Mouse (Mus musculus): Measurements from ENCODE around the gene Hcrtr2. TPM values are rescaled to one million over a fixed set of nuclear protein-coding genes. Genes with fewer than 3 reads are reported as not detected.

Gene Hcrtr2
- polyA plus RNA-seq, 1 experiment from 2014 or later, result 0.08 TPM

DNA sequence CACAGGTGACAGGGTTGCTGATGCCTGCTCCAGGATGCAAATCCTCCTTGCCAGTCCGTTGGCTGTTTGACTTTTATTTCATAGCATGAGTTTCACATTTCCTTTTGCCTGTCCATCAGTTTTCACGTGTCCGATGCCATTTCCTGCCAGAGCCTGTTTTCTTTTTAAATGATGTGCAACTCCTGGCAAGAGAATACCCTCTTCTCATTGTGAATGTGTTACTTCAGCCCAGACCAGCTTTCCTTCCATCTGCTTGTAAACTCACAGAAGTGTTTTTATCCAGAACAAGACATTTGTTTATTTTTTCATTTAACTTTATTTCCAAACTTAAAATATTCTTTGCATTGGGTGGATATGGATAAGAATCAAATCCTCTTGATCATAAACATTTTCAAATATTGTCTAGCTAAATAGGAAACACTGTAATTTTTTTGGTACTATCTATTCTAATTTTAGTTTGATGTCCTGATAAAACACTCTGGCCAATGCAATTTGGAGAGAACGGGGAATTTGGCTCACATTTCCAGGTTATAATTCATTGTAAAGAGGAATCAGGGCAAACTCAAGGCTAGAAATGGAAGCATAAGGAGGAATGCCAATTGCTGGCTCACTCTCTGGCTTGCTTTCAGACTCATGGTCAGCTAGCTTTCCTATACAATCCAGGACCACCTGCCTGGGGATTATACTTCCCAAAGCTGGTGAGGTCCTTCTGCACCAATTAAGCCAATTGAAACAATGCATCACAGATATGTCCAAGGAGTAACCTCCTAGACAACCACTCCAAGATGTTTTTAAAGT, 106.3 kb downstream of the Hcrtr2 start:
- Histone ChIP-seq H3K27ac (no peak overlapping the region), H3K27me3 (ENCODE audit: insufficient read depth, low read length) (no peaks in the 10 kb centered on the region), H3K4me2 (ENCODE audit: low read length) (no peak overlapping the region), H3K36me3 (ENCODE audit: insufficient read depth, low read length) (no peaks in the 10 kb centered on the region), H3K4me1 (replicated peaks; ENCODE audit: insufficient read depth, low read length) (no peaks in the 10 kb centered on the region), H3K9me3 (replicated peaks; ENCODE audit: low read length) (no peaks in the 10 kb centered on the region), H3K4me3 (replicated peaks; ENCODE audit: low read depth, low read length) (no peak overlapping the region), H3K9ac (ENCODE audit: low read depth, low read length) (no peak overlapping the region)
- TF ChIP-seq CTCF (IDR thresholded peaks at IDR 0.05; ENCODE audit: low read depth), result no peak
- WGBS, result 32% methylated on average over 4 of the region's 4 CpGs
- DNase-seq (ENCODE audit: low spot score) (no peak), ATAC-seq (replicated peaks; ENCODE audit: low FRiP score, low read depth) (no peak)

DNA sequence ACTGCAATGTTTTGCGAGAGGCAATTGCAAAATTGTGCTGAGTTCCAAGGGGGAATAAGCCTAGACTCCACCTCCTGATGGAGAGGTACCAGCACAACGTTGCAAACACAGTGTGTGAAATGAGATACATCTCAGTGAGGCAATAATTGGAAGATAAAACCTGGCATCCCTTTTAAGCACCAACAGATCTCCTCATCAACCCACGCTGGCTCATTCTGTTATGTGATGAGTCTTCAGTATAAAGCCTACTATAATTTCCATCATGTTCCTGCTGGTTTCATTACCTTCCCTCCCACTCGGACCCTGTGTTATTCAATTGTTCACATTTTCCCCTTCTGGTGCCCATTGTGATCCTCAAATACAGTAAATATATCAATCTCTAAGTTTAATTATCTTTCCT, 109.0 kb downstream of the Hcrtr2 start:
- TF ChIP-seq CTCF (IDR thresholded peaks at IDR 0.05; ENCODE audit: low read depth), result no peak
- Histone ChIP-seq H3K27me3 (ENCODE audit: insufficient read depth, low read length) (no peaks in the 10 kb centered on the region), H3K4me3 (replicated peaks; ENCODE audit: low read depth, low read length) (no peak overlapping the region), H3K4me2 (ENCODE audit: low read length) (no peak overlapping the region), H3K4me1 (replicated peaks; ENCODE audit: insufficient read depth, low read length) (no peaks in the 10 kb centered on the region), H3K9ac (ENCODE audit: low read depth, low read length) (no peak overlapping the region), H3K9me3 (replicated peaks; ENCODE audit: low read length) (no peaks in the 10 kb centered on the region), H3K27ac (no peak overlapping the region), H3K36me3 (ENCODE audit: insufficient read depth, low read length) (no peaks in the 10 kb centered on the region)
- 48% methylated on average over 4 of the region's 4 CpGs for WGBS
- ATAC-seq (replicated peaks; ENCODE audit: low FRiP score, low read depth) (no peak), DNase-seq (ENCODE audit: low spot score) (no peak)

DNA sequence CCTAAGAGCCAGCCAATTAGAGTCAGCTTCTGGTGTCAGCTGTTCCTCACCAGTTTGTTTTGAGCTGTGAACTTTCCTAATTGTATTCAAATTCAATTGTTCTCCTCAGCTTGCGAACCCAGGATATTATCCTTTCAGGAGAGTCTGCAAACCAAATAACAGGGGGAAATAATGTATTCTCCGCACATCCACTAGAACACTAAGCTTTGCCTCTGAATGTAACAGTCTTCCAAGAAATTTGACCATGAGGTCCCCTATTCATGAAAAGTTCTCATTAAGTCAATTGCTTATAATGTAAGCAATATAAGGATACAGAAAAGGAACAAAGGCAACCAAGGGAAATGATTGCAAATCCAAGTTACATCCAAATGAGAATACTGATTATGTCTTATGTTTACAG, 110.1 kb downstream of the Hcrtr2 start, which contains the start of gene Gfral:
Gfral (minus strand) TSS at position 101 of the 400 bp plus-strand sequence.
- Histone ChIP-seq H3K4me2 (ENCODE audit: low read length) (no peak within 1 kb of the TSS), H3K4me1 (replicated peaks; ENCODE audit: insufficient read depth, low read length) (no peaks in the 10 kb centered on the region), H3K36me3 (ENCODE audit: insufficient read depth, low read length) (no peaks in the 10 kb centered on the region), H3K27me3 (ENCODE audit: insufficient read depth, low read length) (no peaks in the 10 kb centered on the region), H3K27ac (no peak within 1 kb of the TSS), H3K9me3 (replicated peaks; ENCODE audit: low read length) (no peaks in the 10 kb centered on the region), H3K9ac (ENCODE audit: low read depth, low read length) (no peak within 1 kb of the TSS), H3K4me3 (replicated peaks; ENCODE audit: low read depth, low read length) (no peak within 1 kb of the TSS)
- no peak for TF ChIP-seq CTCF (IDR thresholded peaks at IDR 0.05; ENCODE audit: low read depth)
- 89% methylated on average over 2 of the region's 2 CpGs for WGBS
- no peak for DNase-seq (ENCODE audit: low spot score)
- ATAC-seq (replicated peaks; ENCODE audit: low FRiP score, low read depth), result no peak

DNA sequence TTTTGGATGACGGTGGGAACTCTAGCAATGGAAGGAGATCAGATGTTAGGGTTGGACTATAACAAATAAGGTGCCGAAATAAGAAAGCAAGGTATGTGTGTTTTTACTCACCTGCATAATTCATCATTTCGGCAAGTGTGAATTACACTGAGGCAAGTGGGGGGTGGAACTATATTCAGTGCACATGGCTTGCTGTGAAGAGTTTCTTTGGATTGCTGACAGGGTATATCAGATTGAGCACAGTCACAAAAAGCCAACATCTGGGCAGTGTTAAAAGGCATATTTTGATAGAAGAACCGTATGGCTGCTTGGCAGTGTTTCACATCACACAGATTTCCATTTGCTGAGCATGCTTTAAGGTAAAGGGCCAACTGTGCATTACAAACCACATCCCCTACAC, 126.7 kb downstream of the Hcrtr2 start:
- 80% methylated on average over 4 of the region's 4 CpGs for WGBS
- TF ChIP-seq CTCF (IDR thresholded peaks at IDR 0.05; ENCODE audit: low read depth), result no peak
- Histone ChIP-seq H3K4me2 (ENCODE audit: low read length) (no peak overlapping the region), H3K9ac (ENCODE audit: low read depth, low read length) (no peak overlapping the region), H3K27me3 (ENCODE audit: insufficient read depth, low read length) (no peaks in the 10 kb centered on the region), H3K27ac (no peak overlapping the region), H3K4me3 (replicated peaks; ENCODE audit: low read depth, low read length) (no peak overlapping the region), H3K4me1 (replicated peaks; ENCODE audit: insufficient read depth, low read length) (no peaks in the 10 kb centered on the region), H3K36me3 (ENCODE audit: insufficient read depth, low read length) (no peaks in the 10 kb centered on the region), H3K9me3 (replicated peaks; ENCODE audit: low read length) (no peaks in the 10 kb centered on the region)
- DNase-seq (ENCODE audit: low spot score), result no peak
- no peak for ATAC-seq (replicated peaks; ENCODE audit: low FRiP score, low read depth)

DNA sequence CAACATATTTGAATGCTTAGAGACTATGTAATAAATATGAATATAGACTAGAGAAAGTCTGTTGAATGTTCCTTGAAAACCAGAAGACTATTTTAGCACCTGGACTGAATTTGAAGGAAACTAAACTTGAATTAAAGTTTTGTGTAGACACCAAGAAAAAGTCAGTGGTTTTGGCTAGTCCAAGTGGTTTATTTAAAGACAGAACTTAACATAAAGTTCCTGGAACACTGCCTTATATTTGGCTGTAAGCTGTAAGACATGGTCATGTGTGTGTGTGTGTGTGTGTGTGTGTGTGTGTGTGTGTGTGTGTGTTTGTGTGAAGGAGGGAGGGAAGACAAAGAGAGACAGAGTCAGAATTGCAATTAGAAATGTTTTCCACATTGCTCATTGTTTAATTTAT, 144.4 kb downstream of the Hcrtr2 start:
- ATAC-seq (replicated peaks; ENCODE audit: low FRiP score, low read depth) (no peak), DNase-seq (ENCODE audit: low spot score) (no peak)
- Histone ChIP-seq H3K4me1 (replicated peaks; ENCODE audit: insufficient read depth, low read length) (no peaks in the 10 kb centered on the region), H3K9ac (ENCODE audit: low read depth, low read length) (no peak overlapping the region), H3K27ac (no peak overlapping the region), H3K36me3 (ENCODE audit: insufficient read depth, low read length) (no peaks in the 10 kb centered on the region), H3K4me3 (replicated peaks; ENCODE audit: low read depth, low read length) (no peak overlapping the region), H3K9me3 (replicated peaks; ENCODE audit: low read length) (no peaks in the 10 kb centered on the region), H3K27me3 (ENCODE audit: insufficient read depth, low read length) (no peaks in the 10 kb centered on the region), H3K4me2 (ENCODE audit: low read length) (no peak overlapping the region)
- TF ChIP-seq CTCF (IDR thresholded peaks at IDR 0.05; ENCODE audit: low read depth), result no peak

Other genes with a start within 250 kb of the Hcrtr2 start
- not detected in 2 replicates for gene Gfral, start 110.2 kb downstream of the Hcrtr2 start, polyA plus RNA-seq (2015; fragmentation: Nextera tagmentation; extraction: Ambion mirVana)
- gene Fam83b, start 243.3 kb upstream of the Hcrtr2 start, polyA plus RNA-seq (2015; fragmentation: Nextera tagmentation; extraction: Ambion mirVana), result 0.66 and 0.69 TPM in 2 replicates